Mouse (Mus musculus): ENCODE results near the gene Sept3. TPM values are rescaled to one million over a fixed set of nuclear protein-coding genes. Genes with fewer than 3 reads are reported as not detected.

Sept3 gene
- total RNA-seq, 2 experiments from 2014 or later: 0.07 to 0.08 TPM

DNA sequence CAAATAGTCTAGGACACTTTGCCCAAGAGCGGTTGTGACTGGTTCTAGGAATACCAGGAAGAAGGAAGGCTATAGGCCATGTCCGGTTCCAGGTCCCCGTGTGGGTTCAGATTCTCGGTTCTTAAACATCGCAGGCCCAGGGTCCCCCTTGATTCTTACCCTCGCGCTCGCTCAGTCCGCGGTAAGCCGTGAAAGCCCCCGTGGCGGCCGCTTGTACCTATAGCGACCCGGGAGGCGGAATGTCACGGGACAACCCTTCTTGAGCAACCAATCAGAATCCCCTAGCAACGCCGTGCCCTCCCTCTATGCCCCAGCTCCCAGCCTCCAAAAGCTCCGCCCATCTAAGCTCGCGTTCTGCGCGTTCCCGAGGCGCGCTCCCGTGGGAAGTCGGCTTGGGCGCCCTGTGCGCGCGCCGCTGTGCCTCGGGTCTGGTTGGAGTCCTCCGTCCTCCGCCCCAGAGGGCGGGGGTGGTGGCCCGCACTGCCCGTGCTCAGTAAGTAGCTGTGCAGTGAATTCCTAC, 64.0 kb downstream of the Sept3 start, which contains the start of the genes Naga, Pheta2 and Smdt1:
Gene Naga, minus strand, starts transcription at position 333 of the 520 bp plus-strand sequence.
Gene Pheta2, plus strand, starts transcription at position 350 of the 520 bp plus-strand sequence.
Gene Smdt1, plus strand, starts transcription at position 367 of the 520 bp plus-strand sequence.
- ATAC-seq (replicated peaks; ENCODE audit: poor library complexity): peak; percentile 71

DNA sequence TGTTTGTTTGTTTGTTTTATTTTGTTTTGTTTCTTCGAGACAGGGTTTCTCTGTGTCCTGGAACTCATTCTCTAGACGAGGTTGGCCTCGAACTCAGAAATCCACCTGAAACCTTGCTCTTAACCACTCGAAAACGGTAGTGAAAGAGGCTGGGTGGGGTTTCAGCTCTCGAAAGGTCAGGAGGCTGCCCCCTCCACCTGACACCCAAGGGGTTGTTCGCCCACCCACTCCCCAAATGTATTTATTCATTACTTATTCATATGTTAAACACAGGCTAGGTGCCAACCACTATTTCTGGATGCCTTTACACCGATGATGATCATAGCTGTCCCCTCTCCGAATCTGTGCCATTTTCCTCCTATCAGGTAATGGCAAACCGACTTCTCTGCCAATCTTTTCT, 64.5 kb downstream of the Sept3 start:
- ATAC-seq (replicated peaks; ENCODE audit: poor library complexity): no peak

DNA sequence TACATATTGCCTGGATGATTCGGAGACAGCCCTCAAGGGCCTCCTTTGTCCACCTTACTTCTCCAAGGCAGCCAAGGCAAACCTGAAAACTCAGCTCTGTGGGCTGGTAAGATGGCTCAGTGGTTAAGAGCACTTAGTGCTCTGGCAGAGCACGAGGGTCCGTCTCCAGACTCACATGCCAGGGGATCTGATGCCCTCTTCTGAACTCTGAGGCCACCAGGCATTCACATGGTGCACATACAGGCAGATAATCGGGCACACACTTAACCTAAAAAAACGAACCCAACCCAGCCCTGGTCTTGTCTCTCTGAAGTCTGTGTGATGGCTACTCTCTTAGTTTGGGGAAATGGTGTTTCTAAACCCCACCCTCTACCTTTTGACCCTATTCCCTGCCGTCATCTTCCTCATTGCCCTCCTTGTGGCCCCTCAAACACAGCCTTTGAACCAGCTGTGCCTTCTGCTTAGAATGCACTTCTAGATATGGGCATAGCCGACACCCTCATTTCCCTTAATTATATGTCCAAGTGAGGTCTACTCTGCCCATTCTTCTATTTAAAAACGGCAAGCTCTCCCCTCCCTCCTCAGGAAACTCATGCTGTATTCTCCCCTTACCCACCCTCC, 65.1 kb downstream of the Sept3 start:
- no peak for ATAC-seq (replicated peaks; ENCODE audit: poor library complexity)

DNA sequence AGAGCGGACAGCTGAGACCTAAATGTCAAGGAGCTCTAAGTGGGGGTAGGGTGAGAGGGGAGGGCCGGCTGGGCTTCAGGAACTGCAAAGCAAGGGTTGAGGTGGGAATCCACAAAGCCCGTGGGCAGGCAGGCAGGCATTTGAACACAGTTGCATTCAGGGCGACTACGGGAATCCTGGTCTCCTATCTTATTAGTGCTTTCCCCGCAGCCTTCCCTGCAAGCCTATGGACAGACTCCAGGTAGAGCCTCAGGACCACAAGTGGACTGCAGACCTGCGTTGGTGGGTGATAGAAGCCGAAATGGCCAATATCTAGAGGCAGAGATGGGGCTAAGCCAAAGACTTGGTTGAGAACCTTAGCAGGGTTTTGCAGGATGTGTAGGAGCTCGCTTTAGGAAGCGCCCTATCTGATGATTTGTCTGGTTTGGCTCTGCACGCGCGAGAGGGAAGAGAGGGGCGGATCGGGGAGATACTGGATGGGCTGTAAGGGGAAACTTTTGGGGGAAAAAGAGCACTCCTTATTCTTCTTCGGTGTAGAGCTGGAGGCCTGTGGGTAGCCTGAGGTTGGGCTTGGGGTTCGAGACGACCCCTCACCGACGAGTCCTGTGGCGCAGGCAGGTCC, 65.8 kb downstream of the Sept3 start:
- no peak for ATAC-seq (replicated peaks; ENCODE audit: poor library complexity)

DNA sequence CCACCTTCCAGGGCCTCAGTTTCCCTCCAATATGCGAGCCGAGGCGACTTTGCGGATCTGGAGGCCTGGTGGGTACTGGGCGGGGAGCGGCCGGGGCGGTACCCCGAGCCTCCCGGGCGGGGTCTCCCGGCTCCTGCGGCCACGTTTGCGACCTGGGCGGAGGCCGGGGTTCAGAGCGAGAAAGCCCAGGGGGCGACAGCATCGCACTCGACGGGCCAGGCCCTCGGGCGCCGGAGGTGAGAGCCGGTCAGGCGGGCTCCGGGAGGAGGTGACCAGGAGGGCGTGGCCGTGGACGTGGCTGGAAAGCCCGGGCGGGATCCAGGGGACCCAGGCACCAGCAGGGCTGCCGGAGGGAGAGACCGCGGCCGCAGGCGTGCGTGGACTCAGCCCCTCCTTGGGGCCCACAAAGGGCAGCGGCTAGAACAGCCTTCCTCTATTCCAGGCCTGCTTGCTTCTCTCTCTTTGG, 66.4 kb downstream of the Sept3 start:
- ATAC-seq (replicated peaks; ENCODE audit: poor library complexity): 0 out of 2 replicates have a peak, but pooled peaks have one; percentile 2

DNA sequence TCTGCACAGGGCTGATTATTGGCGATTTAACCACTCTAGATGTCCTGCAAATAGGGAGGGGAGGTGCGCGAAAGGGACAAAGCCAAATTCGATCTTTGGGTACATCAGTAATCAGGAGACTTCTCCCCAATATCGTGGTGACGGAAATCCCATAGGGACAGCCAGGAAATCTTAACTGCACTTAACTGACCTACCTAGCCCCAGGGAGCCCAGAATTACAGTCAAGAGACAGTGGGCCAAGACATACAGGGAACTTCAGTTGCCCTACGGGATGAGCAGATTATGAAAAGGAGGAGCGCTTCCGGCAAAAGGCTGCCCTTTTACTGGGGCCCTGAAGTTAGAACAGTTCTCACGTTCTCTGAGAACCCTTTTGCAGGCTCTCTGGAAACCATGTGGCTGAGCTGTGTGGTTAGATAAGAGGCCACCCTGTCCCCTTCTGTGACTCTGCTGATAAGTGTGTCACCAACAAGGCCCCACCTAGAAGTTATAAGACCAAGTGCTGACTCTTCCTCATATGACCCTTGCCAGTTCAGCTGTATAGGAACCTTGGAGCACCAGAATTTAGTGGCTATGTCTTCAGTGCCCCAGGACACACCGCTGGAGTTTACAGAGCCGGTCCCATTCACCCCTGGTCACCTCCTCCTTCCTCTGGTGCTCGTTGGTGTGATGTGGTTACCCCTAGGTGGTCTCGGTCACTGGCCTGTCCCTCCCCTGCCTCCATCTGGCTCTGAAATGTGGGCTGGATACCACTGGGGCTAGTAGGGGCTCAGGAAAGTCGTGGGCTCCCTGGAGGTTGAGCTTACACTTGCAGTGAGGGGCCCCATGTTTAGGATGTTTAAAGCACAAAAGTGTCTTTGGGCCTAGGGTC, 67.2 kb downstream of the Sept3 start:
- ATAC-seq (replicated peaks; ENCODE audit: poor library complexity): peak; percentile 49

DNA sequence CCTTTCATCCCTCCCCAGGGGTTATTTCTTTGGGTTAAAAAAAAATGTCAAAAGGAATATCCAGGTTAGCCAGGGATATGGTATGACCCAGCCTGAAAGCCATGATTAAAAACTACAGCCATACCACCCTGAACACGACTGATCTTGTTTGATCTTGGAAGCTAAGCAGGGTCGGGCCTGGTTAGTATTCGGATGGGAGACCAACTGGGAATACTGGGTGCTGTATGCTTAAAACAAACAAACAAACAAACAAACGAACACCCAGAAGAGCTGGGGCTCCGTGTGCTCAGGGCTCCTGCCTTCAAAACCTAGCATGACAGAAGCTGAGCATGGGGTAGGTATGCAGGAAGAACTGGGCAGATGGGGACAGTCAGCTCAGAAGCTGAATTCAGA, 67.8 kb downstream of the Sept3 start:
- ATAC-seq (replicated peaks; ENCODE audit: poor library complexity): no peak

DNA sequence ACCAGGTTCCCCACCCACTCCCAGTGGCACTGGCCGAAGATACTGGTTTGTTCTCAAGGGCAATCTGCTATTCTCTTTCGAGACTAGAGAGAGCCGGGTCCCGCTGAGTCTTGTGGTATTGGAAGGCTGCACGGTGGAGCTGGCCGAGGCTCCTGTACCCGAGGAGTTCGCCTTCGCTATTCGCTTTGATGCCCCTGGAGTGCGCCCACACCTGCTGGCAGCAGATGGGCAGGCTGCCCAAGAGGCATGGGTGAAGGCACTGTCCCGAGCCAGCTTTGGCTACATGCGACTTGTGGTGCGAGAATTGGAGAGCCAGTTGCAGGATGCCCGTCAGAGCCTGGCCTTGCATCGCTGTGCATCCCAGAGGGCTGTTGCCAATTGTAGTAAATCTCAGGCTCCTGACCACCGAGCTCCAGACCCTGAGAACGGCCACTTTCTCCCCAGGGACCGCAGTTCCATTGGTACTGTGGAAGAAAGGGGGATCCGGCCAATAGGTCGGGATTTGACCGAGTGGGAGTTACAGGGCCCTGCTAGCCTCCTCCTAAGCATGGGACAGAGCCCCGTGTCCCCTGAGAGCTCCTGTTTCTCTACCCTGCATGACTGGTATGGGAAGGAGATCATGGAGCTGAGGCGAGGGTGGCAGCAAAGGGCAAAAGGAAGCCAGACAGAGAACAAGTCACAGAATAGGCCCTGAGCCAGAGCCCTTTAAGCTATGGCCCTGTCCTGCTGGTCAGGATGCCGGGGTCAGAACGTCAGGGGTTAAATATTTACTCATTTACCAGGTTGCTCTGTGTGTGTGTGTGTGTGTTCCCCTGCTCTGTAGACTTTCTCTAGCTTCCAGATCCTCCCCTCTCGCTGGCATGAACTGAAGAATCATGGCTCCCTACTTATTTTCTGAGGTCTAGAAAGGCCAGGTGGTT, 68.9 kb downstream of the Sept3 start:
- no peak for ATAC-seq (replicated peaks; ENCODE audit: poor library complexity)

Other genes starting within 250 kb of the Sept3 start
- 32.6 and 38.4 TPM in 2 replicates for gene Desi1, start 241.0 kb upstream of the Sept3 start, total RNA-seq (2015)
- 7.1 and 9.2 TPM in 2 replicates for gene Desi1, start 241.0 kb upstream of the Sept3 start, total RNA-seq (2017)
- 235 and 245 TPM in 2 replicates for gene Snu13, start 227.3 kb upstream of the Sept3 start, total RNA-seq (2015)
- gene Snu13, start 227.3 kb upstream of the Sept3 start, total RNA-seq (2017): 201 and 202 TPM in 2 replicates
- not detected in 2 replicates for gene 4930407I10Rik, start 215.7 kb upstream of the Sept3 start, total RNA-seq (2015)
- not detected in 2 replicates for gene 4930407I10Rik, start 215.7 kb upstream of the Sept3 start, total RNA-seq (2017)
- not detected in 2 replicates for gene Mei1, start 204.9 kb upstream of the Sept3 start, total RNA-seq (2015)
- not detected in 2 replicates for gene Mei1, start 204.9 kb upstream of the Sept3 start, total RNA-seq (2017)
- 5.5 and 10.4 TPM in 2 replicates for gene Ccdc134, start 147.0 kb upstream of the Sept3 start, total RNA-seq (2015)
- 19.6 and 29.7 TPM in 2 replicates for gene Ccdc134, start 147.0 kb upstream of the Sept3 start, total RNA-seq (2017)
- 24.7 and 28.3 TPM in 2 replicates for gene Srebf2, start 127.7 kb upstream of the Sept3 start, total RNA-seq (2015)
- gene Srebf2, start 127.7 kb upstream of the Sept3 start, total RNA-seq (2017): 21.0 and 23.7 TPM in 2 replicates
- gene Shisa8, start 62.1 kb upstream of the Sept3 start, total RNA-seq (2015): 0.10 and 0.12 TPM in 2 replicates
- gene Shisa8, start 62.1 kb upstream of the Sept3 start, total RNA-seq (2017): 0.27 and 3.2 TPM in 2 replicates
- 2.1 and 2.4 TPM in 2 replicates for gene Tnfrsf13c, start 50.5 kb upstream of the Sept3 start, total RNA-seq (2015)
- 0.34 and 0.92 TPM in 2 replicates for gene Tnfrsf13c, start 50.5 kb upstream of the Sept3 start, total RNA-seq (2017)
- 32.9 and 42.6 TPM in 2 replicates for gene Cenpm, start 30.1 kb upstream of the Sept3 start, total RNA-seq (2015)
- 16.5 and 24.9 TPM in 2 replicates for gene Cenpm, start 30.1 kb upstream of the Sept3 start, total RNA-seq (2017)
- gene 1500009C09Rik, start 22.5 kb upstream of the Sept3 start, total RNA-seq (2015): not detected in 2 replicates
- not detected in 2 replicates for gene 1500009C09Rik, start 22.5 kb upstream of the Sept3 start, total RNA-seq (2017)
- gene Wbp2nl, start 24.1 kb downstream of the Sept3 start, total RNA-seq (2015): 0.17 TPM in 1 of 2 replicates, not detected in the other
- gene Wbp2nl, start 24.1 kb downstream of the Sept3 start, total RNA-seq (2017): not detected in 2 replicates
- 39.9 and 43.8 TPM in 2 replicates for gene Naga, start 64.0 kb downstream of the Sept3 start, total RNA-seq (2015)
- 37.1 and 37.3 TPM in 2 replicates for gene Naga, start 64.0 kb downstream of the Sept3 start, total RNA-seq (2017)
- 2.0 and 3.5 TPM in 2 replicates for gene Pheta2, start 64.0 kb downstream of the Sept3 start, total RNA-seq (2015)
- 5.2 and 7.4 TPM in 2 replicates for gene Pheta2, start 64.0 kb downstream of the Sept3 start, total RNA-seq (2017)
- gene Smdt1, start 64.1 kb downstream of the Sept3 start, total RNA-seq (2015): 155 and 168 TPM in 2 replicates
- gene Smdt1, start 64.1 kb downstream of the Sept3 start, total RNA-seq (2017): 94.0 and 121 TPM in 2 replicates
- gene Ndufa6, start 79.4 kb downstream of the Sept3 start, total RNA-seq (2015): 244 and 269 TPM in 2 replicates
- 136 and 168 TPM in 2 replicates for gene Ndufa6, start 79.4 kb downstream of the Sept3 start, total RNA-seq (2017)
- 1.7 TPM in 1 of 2 replicates, not detected in the other for gene Cyp2d22, start 105.4 kb downstream of the Sept3 start, total RNA-seq (2015)
- gene Cyp2d22, start 105.4 kb downstream of the Sept3 start, total RNA-seq (2017): 0.03 TPM in 1 of 2 replicates, not detected in the other
- not detected in 2 replicates for gene Cyp2d11, start 119.1 kb downstream of the Sept3 start, total RNA-seq (2015)
- not detected in 2 replicates for gene Cyp2d11, start 119.1 kb downstream of the Sept3 start, total RNA-seq (2017)
- gene Cyp2d10, start 132.3 kb downstream of the Sept3 start, total RNA-seq (2015): not detected in 2 replicates
- not detected in 2 replicates for gene Cyp2d10, start 132.3 kb downstream of the Sept3 start, total RNA-seq (2017)
- not detected in 2 replicates for gene Cyp2d9, start 158.5 kb downstream of the Sept3 start, total RNA-seq (2015)
- gene Cyp2d9, start 158.5 kb downstream of the Sept3 start, total RNA-seq (2017): not detected in 2 replicates

All from megakaryocyte progenitor cell, adult 5-6 weeks (primary cell).